Mouse (Mus musculus): ENCODE measurements around the gene Hist1h2ab. TPM values are rescaled to one million over a fixed set of nuclear protein-coding genes. Genes with fewer than 3 reads are reported as not detected.
"Not testable (repeated sequence)": the region's sequence is repeated elsewhere in the genome, so short reads cannot be mapped to it uniquely, and the experiment has no call there.

Gene Hist1h2ab
- polyA plus RNA-seq (2015; fragmentation: Nextera tagmentation; extraction: Ambion mirVana), result 49.0 and 58.5 TPM in 2 replicates

GRCm38 (mm10) chr13:23750839-23751477 lies at the start of gene Hist1h2ab:
TSS of gene Hist1h2ab (plus strand) at chr13:23751126.
- under 1% methylated on average over 31 of the region's 47 CpGs for WGBS (ENCODE audit: insufficient replicate concordance)
- H3K27me3 ChIP-seq (ENCODE audit: control insufficient read depth, insufficient read depth, low read depth, low read length); H3K9me3 ChIP-seq (replicated peaks; ENCODE audit: control insufficient read depth, low read length); H3K36me3 ChIP-seq (ENCODE audit: control insufficient read depth, insufficient read depth): not testable (repeated sequence)
- H3K27ac ChIP-seq (ENCODE audit: low read length), result peak within 1 kb of the TSS; percentile 98
- peak within 1 kb of the TSS; percentile 56 for H3K4me3 ChIP-seq (ENCODE audit: low read depth, low read length)
- H3K4me2 ChIP-seq (ENCODE audit: low read depth, low read length), result peak within 1 kb of the TSS; percentile 64
- H3K9ac ChIP-seq (ENCODE audit: low read depth, low read length), result peak within 1 kb of the TSS; percentile 73
- ATAC-seq (ENCODE audit: low read depth), result peak; percentile 46
- peaks cover 31% of the 10 kb centered on the region for H3K4me1 ChIP-seq (ENCODE audit: control insufficient read depth, low read depth, low read length)

GRCm38 (mm10) chr13:23702220-23702619 lies 48.7 kb upstream of the Hist1h2ab start:
- Histone ChIP-seq H3K4me2 (ENCODE audit: low read depth, low read length) (no peak overlapping the region), H3K27ac (ENCODE audit: low read length) (no peak overlapping the region), H3K9me3 (replicated peaks; ENCODE audit: control insufficient read depth, low read length) (no peaks in the 10 kb centered on the region), H3K9ac (ENCODE audit: low read depth, low read length) (no peak overlapping the region), H3K27me3 (ENCODE audit: control insufficient read depth, insufficient read depth, low read depth, low read length) (no peaks in the 10 kb centered on the region), H3K4me3 (ENCODE audit: low read depth, low read length) (no peak overlapping the region), H3K36me3 (ENCODE audit: control insufficient read depth, insufficient read depth) (no peaks in the 10 kb centered on the region), H3K4me1 (ENCODE audit: control insufficient read depth, low read depth, low read length) (peaks cover 10% of the 10 kb centered on the region)
- 48% methylated on average over 4 of the region's 4 CpGs for WGBS (ENCODE audit: insufficient replicate concordance)
- no peak for ATAC-seq (ENCODE audit: low read depth)

DNA sequence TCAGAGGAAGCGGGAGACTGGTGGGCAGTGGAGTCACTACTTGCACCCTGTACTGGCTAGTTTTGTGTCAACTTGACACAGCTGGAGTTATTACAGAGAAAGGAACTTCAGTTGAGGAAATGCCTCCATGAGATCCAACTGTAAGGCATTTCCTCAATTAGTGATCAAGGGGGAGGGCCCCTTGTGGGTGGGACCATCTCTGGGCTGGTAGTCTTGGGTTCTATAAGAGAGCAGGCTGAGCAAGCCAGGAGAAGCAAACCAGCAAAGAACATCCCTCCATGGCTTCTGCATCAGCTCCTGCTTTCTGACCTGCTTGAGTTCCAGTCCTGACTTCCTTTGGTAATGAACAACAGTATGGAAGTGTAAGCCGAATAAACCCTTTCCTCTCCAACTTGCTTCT lies 48.1 kb upstream of the Hist1h2ab start:
- H3K9ac ChIP-seq (ENCODE audit: low read depth, low read length); ATAC-seq (ENCODE audit: low read depth); H3K4me1 ChIP-seq (ENCODE audit: control insufficient read depth, low read depth, low read length); H3K4me3 ChIP-seq (ENCODE audit: low read depth, low read length); H3K27ac ChIP-seq (ENCODE audit: low read length); H3K27me3 ChIP-seq (ENCODE audit: control insufficient read depth, insufficient read depth, low read depth, low read length); H3K36me3 ChIP-seq (ENCODE audit: control insufficient read depth, insufficient read depth); H3K4me2 ChIP-seq (ENCODE audit: low read depth, low read length); H3K9me3 ChIP-seq (replicated peaks; ENCODE audit: control insufficient read depth, low read length): not testable (repeated sequence)
- 70% methylated on average over 2 of the region's 2 CpGs for WGBS (ENCODE audit: insufficient replicate concordance)

DNA sequence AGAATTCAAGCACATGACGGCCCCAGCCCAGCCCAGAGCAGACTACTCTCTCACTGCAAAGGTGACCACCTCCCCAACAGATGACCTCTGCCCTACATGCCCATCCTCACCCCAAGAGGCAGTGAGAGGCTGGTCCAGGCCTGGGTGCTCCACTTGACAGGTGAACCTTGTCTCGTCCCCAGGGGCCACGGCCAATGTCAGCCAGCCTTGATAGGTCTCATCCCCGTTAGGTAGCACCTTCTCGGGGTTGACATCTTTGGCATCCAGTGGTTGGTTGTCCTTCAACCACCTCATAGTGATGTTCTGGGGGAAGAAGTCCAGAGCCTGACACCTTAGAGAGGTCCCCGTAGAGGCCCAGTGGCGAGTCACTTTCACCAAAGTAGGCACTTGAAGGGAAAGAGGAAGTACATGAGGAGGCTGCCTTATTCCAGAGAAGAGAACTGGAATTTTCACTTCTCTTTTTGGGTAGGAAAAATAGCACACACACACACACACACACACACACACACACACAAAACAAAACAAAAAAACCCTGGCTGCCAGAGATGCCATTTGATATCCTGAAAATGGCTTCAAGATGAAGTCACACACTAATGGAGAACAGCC lies 45.1 kb upstream of the Hist1h2ab start:
- H3K4me3 ChIP-seq (ENCODE audit: low read depth, low read length), result no peak overlapping the region
- no peaks in the 10 kb centered on the region for H3K9me3 ChIP-seq (replicated peaks; ENCODE audit: control insufficient read depth, low read length)
- no peak overlapping the region for H3K4me2 ChIP-seq (ENCODE audit: low read depth, low read length)
- no peak overlapping the region for H3K27ac ChIP-seq (ENCODE audit: low read length)
- 61% methylated on average over 7 of the region's 7 CpGs for WGBS (ENCODE audit: insufficient replicate concordance)
- no peak overlapping the region for H3K9ac ChIP-seq (ENCODE audit: low read depth, low read length)
- H3K27me3 ChIP-seq (ENCODE audit: control insufficient read depth, insufficient read depth, low read depth, low read length), result no peaks in the 10 kb centered on the region; the same call in 1 of the 2 replicates
- no peaks in the 10 kb centered on the region for H3K36me3 ChIP-seq (ENCODE audit: control insufficient read depth, insufficient read depth)
- H3K4me1 ChIP-seq (ENCODE audit: control insufficient read depth, low read depth, low read length), result peaks cover 6% of the 10 kb centered on the region
- no peak for ATAC-seq (ENCODE audit: low read depth)

GRCm38 (mm10) chr13:23706771-23707170 lies 44.2 kb upstream of the Hist1h2ab start:
- no peak overlapping the region for H3K9ac ChIP-seq (ENCODE audit: low read depth, low read length)
- no peak for ATAC-seq (ENCODE audit: low read depth)
- H3K9me3 ChIP-seq (replicated peaks; ENCODE audit: control insufficient read depth, low read length), result no peaks in the 10 kb centered on the region
- H3K4me2 ChIP-seq (ENCODE audit: low read depth, low read length), result no peak overlapping the region
- no peaks in the 10 kb centered on the region for H3K36me3 ChIP-seq (ENCODE audit: control insufficient read depth, insufficient read depth)
- no peak overlapping the region for H3K27ac ChIP-seq (ENCODE audit: low read length)
- H3K27me3 ChIP-seq (ENCODE audit: control insufficient read depth, insufficient read depth, low read depth, low read length), result no peaks in the 10 kb centered on the region; the same call in 1 of the 2 replicates
- no peak overlapping the region for H3K4me3 ChIP-seq (ENCODE audit: low read depth, low read length)
- H3K4me1 ChIP-seq (ENCODE audit: control insufficient read depth, low read depth, low read length), result peaks cover 9% of the 10 kb centered on the region
- WGBS (ENCODE audit: insufficient replicate concordance), result 76% methylated on average over 12 of the region's 12 CpGs

GRCm38 (mm10) chr13:23708041-23708440 lies 42.9 kb upstream of the Hist1h2ab start:
- Histone ChIP-seq H3K27me3 (ENCODE audit: control insufficient read depth, insufficient read depth, low read depth, low read length) (no peaks in the 10 kb centered on the region; the same call in 1 of the 2 replicates), H3K9ac (ENCODE audit: low read depth, low read length) (no peak overlapping the region), H3K27ac (ENCODE audit: low read length) (no peak overlapping the region), H3K4me1 (ENCODE audit: control insufficient read depth, low read depth, low read length) (peaks cover 9% of the 10 kb centered on the region), H3K36me3 (ENCODE audit: control insufficient read depth, insufficient read depth) (no peaks in the 10 kb centered on the region), H3K9me3 (replicated peaks; ENCODE audit: control insufficient read depth, low read length) (no peaks in the 10 kb centered on the region), H3K4me2 (ENCODE audit: low read depth, low read length) (no peak overlapping the region), H3K4me3 (ENCODE audit: low read depth, low read length) (no peak overlapping the region)
- 67% methylated on average over 4 of the region's 4 CpGs for WGBS (ENCODE audit: insufficient replicate concordance)
- ATAC-seq (ENCODE audit: low read depth), result no peak

DNA sequence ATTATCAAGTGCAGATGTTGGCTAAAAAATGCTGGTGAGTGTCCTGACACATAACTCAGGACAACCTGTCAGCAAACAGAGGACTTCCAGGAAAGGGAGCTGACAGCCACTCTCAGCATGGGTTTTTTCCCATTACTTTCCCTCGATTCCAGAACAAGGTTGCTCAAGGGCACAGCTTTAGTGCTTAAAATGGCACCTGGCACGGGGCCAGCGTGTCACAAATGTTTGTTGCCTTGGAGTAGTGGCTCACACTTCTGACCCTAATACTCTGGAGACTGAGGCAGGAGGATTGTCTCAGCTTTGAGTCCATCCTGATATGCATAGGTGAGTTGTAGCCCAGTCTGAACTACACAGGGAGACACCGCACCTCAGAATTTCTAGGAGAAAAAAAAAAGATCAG lies 42.3 kb upstream of the Hist1h2ab start:
- no peak overlapping the region for H3K4me2 ChIP-seq (ENCODE audit: low read depth, low read length)
- H3K9me3 ChIP-seq (replicated peaks; ENCODE audit: control insufficient read depth, low read length), result no peaks in the 10 kb centered on the region
- no peak overlapping the region for H3K27ac ChIP-seq (ENCODE audit: low read length)
- H3K9ac ChIP-seq (ENCODE audit: low read depth, low read length), result no peak overlapping the region
- H3K36me3 ChIP-seq (ENCODE audit: control insufficient read depth, insufficient read depth), result no peaks in the 10 kb centered on the region
- WGBS (ENCODE audit: insufficient replicate concordance), result 56% methylated on average over 4 of the region's 4 CpGs
- H3K4me3 ChIP-seq (ENCODE audit: low read depth, low read length), result no peak overlapping the region
- peaks cover 9% of the 10 kb centered on the region for H3K4me1 ChIP-seq (ENCODE audit: control insufficient read depth, low read depth, low read length)
- H3K27me3 ChIP-seq (ENCODE audit: control insufficient read depth, insufficient read depth, low read depth, low read length), result no peaks in the 10 kb centered on the region; the same call in 1 of the 2 replicates
- no peak for ATAC-seq (ENCODE audit: low read depth)

DNA sequence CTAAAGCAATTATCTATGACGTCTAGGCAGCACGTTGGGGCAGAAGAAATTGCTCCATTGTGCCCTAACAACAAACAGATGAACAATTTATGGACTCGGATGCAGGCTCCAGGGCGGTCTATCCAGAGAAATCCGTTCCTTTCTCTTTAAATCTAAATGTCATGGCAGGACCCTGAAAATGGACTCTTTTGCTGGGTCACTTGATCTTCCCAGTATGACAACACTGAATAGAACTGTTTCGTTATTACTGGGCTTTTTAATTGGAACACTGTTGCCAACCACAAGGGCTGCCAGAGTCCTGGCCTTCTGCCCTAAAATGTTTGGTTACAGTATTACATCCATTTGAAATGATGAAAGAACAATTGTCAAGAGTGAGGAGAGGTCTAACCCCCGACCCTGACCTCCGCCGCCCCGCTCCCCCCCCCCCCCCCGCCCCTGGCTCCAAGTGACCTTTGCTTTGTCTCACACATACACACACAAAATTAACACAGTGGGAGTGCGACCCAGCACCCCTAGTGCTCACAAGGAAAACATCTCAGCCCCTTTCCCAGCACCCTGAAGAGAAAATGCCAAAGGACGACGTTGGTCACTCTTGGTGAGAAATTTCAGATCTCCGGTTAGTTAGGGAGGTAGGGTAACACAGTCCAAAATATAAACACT lies 41.1 kb upstream of the Hist1h2ab start:
- 31% methylated on average over 14 of the region's 15 CpGs for WGBS (ENCODE audit: insufficient replicate concordance)
- Histone ChIP-seq H3K4me1 (ENCODE audit: control insufficient read depth, low read depth, low read length) (peaks cover 9% of the 10 kb centered on the region), H3K36me3 (ENCODE audit: control insufficient read depth, insufficient read depth) (no peaks in the 10 kb centered on the region), H3K27me3 (ENCODE audit: control insufficient read depth, insufficient read depth, low read depth, low read length) (no peaks in the 10 kb centered on the region; the same call in 1 of the 2 replicates), H3K27ac (ENCODE audit: low read length) (peak overlapping the region; percentile 55), H3K4me2 (ENCODE audit: low read depth, low read length) (peak overlapping the region; percentile 50), H3K9me3 (replicated peaks; ENCODE audit: control insufficient read depth, low read length) (no peaks in the 10 kb centered on the region), H3K9ac (ENCODE audit: low read depth, low read length) (peak overlapping the region; percentile 52), H3K4me3 (ENCODE audit: low read depth, low read length) (peak overlapping the region; percentile 54)
- peak; percentile 19 for ATAC-seq (ENCODE audit: low read depth)
